9 mouse cellular contexts compared by ENCODE assay signal in the genomic region with DNA sequence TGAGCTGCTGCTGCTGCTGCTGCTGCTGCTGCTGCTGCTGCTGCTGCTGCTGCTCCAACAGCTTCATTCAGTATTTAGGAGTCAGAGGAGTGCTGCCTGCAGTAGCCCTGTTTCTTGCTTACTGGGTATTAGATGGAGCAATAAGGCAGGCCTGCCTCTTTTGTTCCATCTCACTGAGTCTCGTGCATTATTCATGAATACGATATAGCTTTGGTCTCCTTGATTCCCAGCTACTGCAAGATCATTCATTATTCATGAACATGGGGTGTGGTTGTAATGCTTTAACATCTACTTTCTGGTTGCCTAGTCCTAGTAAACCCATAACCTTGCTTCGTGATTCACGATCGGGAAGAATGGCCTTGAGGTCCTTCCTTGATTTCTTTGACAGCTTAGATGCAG. TPM values are rescaled to one million over a fixed set of nuclear protein-coding genes. Genes with fewer than 3 reads are reported as not detected.
DNase-seq lines count a peak whose midpoint lies in the region; ATAC-seq and TF ChIP-seq lines count a peak whose summit lies in the region.
"Had no signal": no experiment of that assay in that cellular context is flagged by ENCODE, and none has a peak within 500 bp of the region (broad histone marks: within the 10 kb centered on the region; RNA-seq: fewer than 3 reads in every experiment).

No protein-coding gene starts in this region.

- H3K27ac ChIP-seq in cerebellum, adult 2 months (ENCODE audit: insufficient read depth, low read length), result no peak overlapping the region
- H3K27ac ChIP-seq in lung, embryonic 15.5 days, result no peak overlapping the region
- peak overlapping the region; percentile 60 for H3K27ac ChIP-seq in hindbrain, embryonic 16.5 days (ENCODE audit: low read depth, low read length)
- 0 out of 2 replicates have a peak overlapping the region, but pooled peaks have one; percentile 26 for H3K27ac ChIP-seq in stomach, embryonic 15.5 days

- no peak overlapping the region for H3K9ac ChIP-seq in lung, embryonic 15.5 days
- no peak overlapping the region for H3K9ac ChIP-seq in hindbrain, embryonic 16.5 days (ENCODE audit: low read depth, low read length)
- no peak overlapping the region for H3K9ac ChIP-seq in stomach, embryonic 15.5 days

- no peaks in the 10 kb centered on the region for H3K9me3 ChIP-seq in lung, embryonic 15.5 days
- no peaks in the 10 kb centered on the region for H3K9me3 ChIP-seq in hindbrain, embryonic 16.5 days (ENCODE audit: control insufficient read depth, low read length)
- no peaks in the 10 kb centered on the region for H3K9me3 ChIP-seq in stomach, embryonic 15.5 days

- ATAC-seq in lung, embryonic 15.5 days (ENCODE audit: borderline replicate concordance, extremely low read depth, low FRiP score, low TSS enrichment), result no peak
- peak; percentile 58 for ATAC-seq in hindbrain, embryonic 16.5 days
- ATAC-seq in stomach, embryonic 15.5 days (ENCODE audit: insufficient read depth, low FRiP score, low read depth), result no peak

- H3K4me1 ChIP-seq in cerebellum, adult 2 months (ENCODE audit: control insufficient read depth, insufficient read depth, low read length), result no peaks in the 10 kb centered on the region
- no peaks in the 10 kb centered on the region for H3K4me1 ChIP-seq in lung, embryonic 15.5 days
- H3K4me1 ChIP-seq in lung, adult 2 months (ENCODE audit: control insufficient read depth, insufficient read depth, low read length), result no peaks in the 10 kb centered on the region; the same call in 1 of the 2 replicates
- H3K4me1 ChIP-seq in hindbrain, embryonic 16.5 days (ENCODE audit: control insufficient read depth, insufficient read depth, low read depth, low read length), result peaks cover 18% of the 10 kb centered on the region
- H3K4me1 ChIP-seq in stomach, embryonic 15.5 days, result 0 out of 2 replicates have a peak, but pooled peaks cover 3% of the 10 kb centered on the region

- 17% methylated on average over 5 of the region's 5 CpGs for WGBS in cerebellum, adult 2 months
- 27% methylated on average over 5 of the region's 5 CpGs for WGBS in lung, embryonic 15.5 days
- 39% methylated on average over 5 of the region's 5 CpGs for WGBS in lung, adult 2 months
- 27% methylated on average over 5 of the region's 5 CpGs for WGBS in hindbrain, embryonic 16.5 days
- 22% methylated on average over 5 of the region's 5 CpGs for WGBS in stomach, embryonic 15.5 days

- no peak overlapping the region for H3K4me2 ChIP-seq in lung, embryonic 15.5 days
- H3K4me2 ChIP-seq in hindbrain, embryonic 16.5 days (ENCODE audit: low read length), result peak overlapping the region; percentile 31; the same call in 1 of the 2 replicates
- no peak overlapping the region for H3K4me2 ChIP-seq in stomach, embryonic 15.5 days

- H3K4me3 ChIP-seq in cerebellum, adult 2 months (replicated peaks; ENCODE audit: insufficient read depth, low read depth, low read length), result no peak overlapping the region
- H3K4me3 ChIP-seq in lung, embryonic 15.5 days, result peak overlapping the region; percentile 65; the same call in 1 of the 2 replicates
- H3K4me3 ChIP-seq in lung, adult 2 months (replicated peaks; ENCODE audit: extremely low read depth, low read depth, low read length), result no peak overlapping the region
- H3K4me3 ChIP-seq in hindbrain, embryonic 16.5 days (ENCODE audit: low read length), result peak overlapping the region; percentile 8; the same call in 1 of the 2 replicates
- no peak overlapping the region for H3K4me3 ChIP-seq in stomach, embryonic 15.5 days (replicated peaks)

- no peaks in the 10 kb centered on the region for H3K27me3 ChIP-seq in cerebellum, adult 2 months (ENCODE audit: control insufficient read depth, insufficient read depth, low read length)
- H3K27me3 ChIP-seq in lung, embryonic 15.5 days, result no peaks in the 10 kb centered on the region
- no peaks in the 10 kb centered on the region for H3K27me3 ChIP-seq in hindbrain, embryonic 16.5 days (replicated peaks; ENCODE audit: control insufficient read depth, insufficient read depth, low read length)
- H3K27me3 ChIP-seq in stomach, embryonic 15.5 days (replicated peaks), result no peaks in the 10 kb centered on the region
- H3K27me3 ChIP-seq: megakaryocyte, embryonic 14.5 days had no signal

- peak; percentile 20 for DNase-seq in cerebellum, adult 9-11 months
- no peak for DNase-seq in cerebellum, adult 2 months
- no peak for DNase-seq in lung, adult 2 months
- DNase-seq in left cerebral cortex, adult 18-20 months (ENCODE audit: low spot score in 2 of 2), result no peak
- no peak for DNase-seq in T-cell, adult 2 months (ENCODE audit: low spot score)

- TF ChIP-seq POLR2A in cerebellum, adult 2 months (IDR thresholded peaks at IDR 0.05; ENCODE audit: borderline replicate concordance, insufficient read depth, low read length), result no peak
- no peak for TF ChIP-seq POLR2A in lung, adult 2 months (IDR thresholded peaks at IDR 0.05; ENCODE audit: borderline replicate concordance, extremely low read depth, low read depth, low read length)

- TF ChIP-seq CTCF in cerebellum, adult 2 months (IDR thresholded peaks at IDR 0.05; ENCODE audit: borderline replicate concordance, insufficient read depth, low read depth, low read length), result no peak
- no peak for TF ChIP-seq CTCF in lung, adult 2 months (IDR thresholded peaks at IDR 0.05; ENCODE audit: insufficient read depth, low read length)

- H3K36me3 ChIP-seq in lung, embryonic 15.5 days, result no peaks in the 10 kb centered on the region; the same call in 1 of the 2 replicates
- no peaks in the 10 kb centered on the region for H3K36me3 ChIP-seq in hindbrain, embryonic 16.5 days (ENCODE audit: control insufficient read depth, insufficient read depth, low read length)
- no peaks in the 10 kb centered on the region for H3K36me3 ChIP-seq in stomach, embryonic 15.5 days

RNA-seq across cellular contexts. Expression of gene Uba1, which starts 4.2 kb away (rescaled TPM):
- 288 and 301 TPM in 2 replicates for polyA plus RNA-seq in cerebellum, adult 2 months (2012; rRNA removed)
- polyA plus RNA-seq in lung, embryonic 15.5 days (2015; fragmentation: Nextera tagmentation; extraction: Ambion mirVana), result 203 and 207 TPM in 2 replicates
- polyA plus RNA-seq in lung, adult 2 months (2012; rRNA removed), result 199 and 241 TPM in 2 replicates
- polyA plus RNA-seq in hindbrain, embryonic 16.5 days (2015; fragmentation: Nextera tagmentation; extraction: Ambion mirVana), result 350 and 371 TPM in 2 replicates
- polyA plus RNA-seq in stomach, embryonic 15.5 days (2015; fragmentation: Nextera tagmentation; extraction: Ambion mirVana), result 169 and 189 TPM in 2 replicates
- 100 to 1,000 TPM; 348 to 355 TPM for total RNA-seq in left cerebral cortex, adult 18-20 months (2021)

RNA-seq across cellular contexts. Expression of gene Cdk16, which starts 25.4 kb away (rescaled TPM):
- 579 and 612 TPM in 2 replicates for polyA plus RNA-seq in cerebellum, adult 2 months (2012; rRNA removed)
- polyA plus RNA-seq in lung, embryonic 15.5 days (2015; fragmentation: Nextera tagmentation; extraction: Ambion mirVana), result 109 and 113 TPM in 2 replicates
- polyA plus RNA-seq in lung, adult 2 months (2012; rRNA removed), result 138 and 154 TPM in 2 replicates
- 153 and 167 TPM in 2 replicates for polyA plus RNA-seq in hindbrain, embryonic 16.5 days (2015; fragmentation: Nextera tagmentation; extraction: Ambion mirVana)
- 101 and 114 TPM in 2 replicates for polyA plus RNA-seq in stomach, embryonic 15.5 days (2015; fragmentation: Nextera tagmentation; extraction: Ambion mirVana)
- total RNA-seq in left cerebral cortex, adult 18-20 months (2021), result 100 to 1,000 TPM; 235 to 249 TPM

RNA-seq across cellular contexts. Expression of gene Usp11, which starts 41.4 kb away (rescaled TPM):
- 66.2 and 69.0 TPM in 2 replicates for polyA plus RNA-seq in cerebellum, adult 2 months (2012; rRNA removed)
- 38.1 and 38.7 TPM in 2 replicates for polyA plus RNA-seq in lung, embryonic 15.5 days (2015; fragmentation: Nextera tagmentation; extraction: Ambion mirVana)
- polyA plus RNA-seq in lung, adult 2 months (2012; rRNA removed), result 10.9 and 13.8 TPM in 2 replicates
- polyA plus RNA-seq in hindbrain, embryonic 16.5 days (2015; fragmentation: Nextera tagmentation; extraction: Ambion mirVana), result 97.8 and 110 TPM in 2 replicates
- polyA plus RNA-seq in stomach, embryonic 15.5 days (2015; fragmentation: Nextera tagmentation; extraction: Ambion mirVana), result 27.6 and 29.4 TPM in 2 replicates
- total RNA-seq in left cerebral cortex, adult 18-20 months (2021), result 100 to 1,000 TPM; 109 to 123 TPM

RNA-seq across cellular contexts. Expression of gene Ndufb11, which starts 44.9 kb away (rescaled TPM):
- 282 and 300 TPM in 2 replicates for polyA plus RNA-seq in cerebellum, adult 2 months (2012; rRNA removed)
- 232 and 245 TPM in 2 replicates for polyA plus RNA-seq in lung, embryonic 15.5 days (2015; fragmentation: Nextera tagmentation; extraction: Ambion mirVana)
- polyA plus RNA-seq in lung, adult 2 months (2012; rRNA removed), result 102 and 118 TPM in 2 replicates
- 214 and 250 TPM in 2 replicates for polyA plus RNA-seq in hindbrain, embryonic 16.5 days (2015; fragmentation: Nextera tagmentation; extraction: Ambion mirVana)
- 250 and 251 TPM in 2 replicates for polyA plus RNA-seq in stomach, embryonic 15.5 days (2015; fragmentation: Nextera tagmentation; extraction: Ambion mirVana)
- total RNA-seq in left cerebral cortex, adult 18-20 months (2021), result 100 to 1,000 TPM; 146 to 150 TPM

RNA-seq across cellular contexts. Expression of gene Rbm10, which starts 45.0 kb away (rescaled TPM):
- 61.5 and 62.4 TPM in 2 replicates for polyA plus RNA-seq in cerebellum, adult 2 months (2012; rRNA removed)
- 71.8 and 76.9 TPM in 2 replicates for polyA plus RNA-seq in lung, embryonic 15.5 days (2015; fragmentation: Nextera tagmentation; extraction: Ambion mirVana)
- 44.6 and 51.4 TPM in 2 replicates for polyA plus RNA-seq in lung, adult 2 months (2012; rRNA removed)
- 48.1 and 52.9 TPM in 2 replicates for polyA plus RNA-seq in hindbrain, embryonic 16.5 days (2015; fragmentation: Nextera tagmentation; extraction: Ambion mirVana)
- 56.3 and 57.8 TPM in 2 replicates for polyA plus RNA-seq in stomach, embryonic 15.5 days (2015; fragmentation: Nextera tagmentation; extraction: Ambion mirVana)
- total RNA-seq in left cerebral cortex, adult 18-20 months (2021), result 10 to 100 TPM; 45.0 to 45.1 TPM

Comparison
In these comparisons a context has a peak if more than half of its experiments do, and no peak if none do; other contexts are left out.
1. H3K4me3 ChIP-seq: peak in lung, embryonic 15.5 days (single experiment) and hindbrain, embryonic 16.5 days (single experiment); none in cerebellum, adult 2 months (single experiment), lung, adult 2 months (single experiment) and stomach, embryonic 15.5 days (single experiment).
2. H3K27ac ChIP-seq: peak in hindbrain, embryonic 16.5 days (single experiment) and stomach, embryonic 15.5 days (single experiment); none in cerebellum, adult 2 months (single experiment) and lung, embryonic 15.5 days (single experiment).